Mouse (Mus musculus): ENCODE results near the gene Brd4. TPM values are rescaled to one million over a fixed set of nuclear protein-coding genes. Genes with fewer than 3 reads are reported as not detected.

Brd4 gene
- total RNA-seq, 2 experiments from 2014 or later: 14.4 to 116 TPM

DNA sequence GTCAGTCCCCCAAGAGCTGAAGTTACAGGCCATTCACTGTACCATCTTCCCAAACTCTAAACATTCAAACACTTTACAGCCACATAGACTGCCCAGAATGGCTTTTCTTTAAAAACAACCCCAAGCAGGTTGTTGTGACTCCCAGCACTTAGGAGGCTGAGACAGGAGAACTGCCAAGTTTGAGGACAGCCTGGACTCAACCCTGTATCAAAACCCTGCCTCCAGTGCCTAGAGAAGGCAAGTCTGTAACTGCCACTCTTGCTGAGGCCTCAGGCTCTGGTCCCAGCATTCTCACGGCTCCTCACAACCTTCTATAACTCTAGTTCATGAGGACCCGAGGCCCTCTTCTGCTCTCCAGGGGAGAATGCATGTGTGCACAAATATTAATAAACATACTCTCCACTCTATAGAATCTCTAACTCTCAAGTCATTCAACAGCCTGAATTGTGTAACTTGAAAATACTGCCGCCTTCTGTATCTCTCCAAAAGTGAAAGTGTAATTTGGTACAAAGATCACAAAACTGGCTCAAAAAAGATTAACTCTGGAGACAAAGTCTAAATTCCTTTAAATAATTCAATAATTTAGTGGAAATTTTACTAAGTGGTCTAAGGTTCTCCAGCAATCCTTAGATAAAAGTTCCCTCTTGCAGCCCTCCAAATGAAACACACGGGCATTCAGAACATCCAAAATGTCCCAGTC is 2.8 kb downstream of the Brd4 start:
- no peak for ATAC-seq (replicated peaks; ENCODE audit: poor library complexity, severe bottlenecking)

GRCm38 (mm10) chr17:32281126-32281525 is 3.4 kb downstream of the Brd4 start:
- no peak for ATAC-seq (replicated peaks; ENCODE audit: poor library complexity, severe bottlenecking)

DNA sequence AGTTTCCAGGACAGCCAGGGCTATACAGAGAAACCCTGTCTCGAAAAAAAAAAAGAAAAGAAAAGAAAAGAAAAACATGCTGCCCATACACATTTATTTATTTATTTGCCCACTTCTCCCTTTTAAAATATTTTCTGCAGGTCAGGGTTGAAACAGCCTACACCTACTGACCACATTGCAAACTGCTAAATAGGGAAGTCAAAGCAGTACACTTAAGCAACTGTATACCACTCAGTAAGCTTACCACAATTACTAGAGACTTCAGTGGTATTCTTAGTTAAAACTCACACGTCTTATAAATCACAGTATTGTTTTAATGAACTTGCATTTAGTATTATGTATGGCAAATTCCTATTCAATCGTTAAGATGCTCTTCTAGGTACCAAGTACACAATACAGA is 3.9 kb downstream of the Brd4 start:
- peak; percentile 57 for ATAC-seq (replicated peaks; ENCODE audit: poor library complexity, severe bottlenecking)

DNA sequence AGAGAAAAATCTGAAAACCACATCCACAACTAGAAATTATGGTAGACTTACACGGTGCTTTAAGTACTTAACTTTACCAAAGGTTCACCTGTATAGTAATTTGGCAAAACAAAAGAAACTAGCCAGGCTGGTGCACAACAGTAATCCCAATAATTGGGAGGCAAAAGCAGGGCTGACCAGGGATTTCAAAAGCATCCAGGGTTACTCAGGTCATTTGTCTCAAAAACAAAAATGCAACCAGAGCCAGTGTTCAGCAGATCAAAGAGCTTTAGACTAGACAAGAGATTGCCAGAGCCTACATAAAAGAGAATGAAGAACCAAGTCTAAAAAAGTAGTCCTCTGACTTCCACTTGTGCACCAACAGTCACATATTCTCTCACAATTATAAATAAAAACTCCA is 7.3 kb downstream of the Brd4 start:
- ATAC-seq (replicated peaks; ENCODE audit: poor library complexity, severe bottlenecking): no peak

DNA sequence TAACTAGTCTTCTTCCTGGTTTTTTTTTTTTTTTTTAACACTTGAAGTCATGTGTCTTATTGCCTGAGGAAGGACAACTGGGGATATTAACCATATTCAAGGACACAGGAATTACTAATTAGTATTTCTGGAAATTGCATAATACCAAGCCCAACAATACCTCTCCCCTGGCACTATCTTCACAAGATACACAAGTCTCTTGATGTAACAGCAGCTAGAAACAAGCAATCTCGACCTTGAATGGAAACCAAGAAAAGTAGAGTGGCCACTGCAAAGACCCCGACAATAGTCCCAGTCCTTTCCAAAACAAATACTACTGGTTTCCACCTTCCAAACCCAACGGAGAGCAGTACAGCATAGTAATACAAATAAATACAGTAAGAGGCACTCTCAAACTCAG is 9.0 kb downstream of the Brd4 start:
- peak; percentile 62 for ATAC-seq (replicated peaks; ENCODE audit: poor library complexity, severe bottlenecking)

DNA sequence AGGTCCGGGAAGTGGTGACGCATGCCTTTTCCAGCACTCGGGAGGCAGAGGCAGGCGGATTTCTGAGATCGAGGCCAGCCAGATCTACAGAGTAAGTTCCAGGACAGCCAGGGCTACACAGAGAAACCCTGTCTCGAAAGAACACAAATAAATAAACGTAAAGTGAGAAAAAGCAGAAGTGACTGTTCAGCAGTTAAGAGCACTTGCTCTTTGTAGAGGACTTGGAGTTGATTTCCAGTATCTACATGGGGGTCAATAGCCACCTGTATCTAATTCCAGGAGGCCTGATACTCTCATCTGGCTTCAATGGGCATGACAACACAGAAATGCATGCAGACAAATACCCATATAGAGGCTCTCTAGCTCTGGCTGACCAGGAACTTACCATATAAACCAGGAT is 15.4 kb downstream of the Brd4 start:
- peak; percentile 14; the same call in 1 of the 2 replicates for ATAC-seq (replicated peaks; ENCODE audit: poor library complexity, severe bottlenecking)

DNA sequence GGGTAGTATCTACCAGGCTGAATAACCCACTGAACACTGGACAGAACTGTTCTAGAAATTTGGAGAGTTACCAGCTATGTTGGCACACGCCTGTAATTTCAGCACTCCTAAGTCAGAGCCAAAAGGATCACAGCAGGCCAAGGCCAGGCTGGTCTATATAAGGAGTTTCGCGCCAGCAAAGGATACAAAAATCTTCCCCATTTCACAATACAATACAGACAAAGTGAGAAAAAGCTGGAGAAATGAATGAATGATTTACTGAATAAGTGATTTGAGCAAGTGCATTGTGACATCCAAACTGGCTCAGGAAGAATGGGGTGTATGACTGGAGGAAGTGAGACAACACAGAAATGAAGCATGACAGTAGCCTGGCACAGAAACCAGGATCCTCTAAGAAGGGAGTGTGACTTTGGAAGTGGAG is 16.0 kb downstream of the Brd4 start:
- ATAC-seq (replicated peaks; ENCODE audit: poor library complexity, severe bottlenecking): peak; percentile 91

- no peak for ATAC-seq (replicated peaks; ENCODE audit: poor library complexity, severe bottlenecking)
Measured at GRCm38 (mm10) chr17:32268096-32268495, 16.4 kb downstream of the Brd4 start.

DNA sequence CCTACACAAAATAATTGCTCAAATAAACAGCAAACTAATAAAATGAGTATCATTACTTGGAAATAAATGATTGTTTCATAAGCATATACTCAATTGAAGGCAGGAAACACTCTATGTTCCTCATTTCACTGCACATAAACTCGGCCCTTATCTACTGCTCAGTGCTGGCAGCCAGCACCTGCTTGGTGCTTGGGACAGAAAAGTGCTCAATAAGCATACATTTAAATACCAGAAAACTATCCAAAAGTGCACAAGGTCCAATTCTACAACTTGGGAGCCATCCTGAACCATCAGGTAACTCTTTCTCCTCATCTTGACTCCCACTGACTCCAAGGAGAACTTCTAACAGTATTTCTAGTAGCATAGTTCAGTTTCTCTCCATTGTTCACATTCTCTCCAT is 16.9 kb downstream of the Brd4 start:
- ATAC-seq (replicated peaks; ENCODE audit: poor library complexity, severe bottlenecking): peak; percentile 49; the same call in 1 of the 2 replicates

GRCm38 (mm10) chr17:32263672-32264071 is 20.9 kb downstream of the Brd4 start:
- no peak for ATAC-seq (replicated peaks; ENCODE audit: poor library complexity, severe bottlenecking)

GRCm38 (mm10) chr17:32262831-32263559 is 21.5 kb downstream of the Brd4 start:
- ATAC-seq (replicated peaks; ENCODE audit: poor library complexity, severe bottlenecking): no peak

GRCm38 (mm10) chr17:32258869-32259268 is 25.7 kb downstream of the Brd4 start:
- ATAC-seq (replicated peaks; ENCODE audit: poor library complexity, severe bottlenecking): no peak

DNA sequence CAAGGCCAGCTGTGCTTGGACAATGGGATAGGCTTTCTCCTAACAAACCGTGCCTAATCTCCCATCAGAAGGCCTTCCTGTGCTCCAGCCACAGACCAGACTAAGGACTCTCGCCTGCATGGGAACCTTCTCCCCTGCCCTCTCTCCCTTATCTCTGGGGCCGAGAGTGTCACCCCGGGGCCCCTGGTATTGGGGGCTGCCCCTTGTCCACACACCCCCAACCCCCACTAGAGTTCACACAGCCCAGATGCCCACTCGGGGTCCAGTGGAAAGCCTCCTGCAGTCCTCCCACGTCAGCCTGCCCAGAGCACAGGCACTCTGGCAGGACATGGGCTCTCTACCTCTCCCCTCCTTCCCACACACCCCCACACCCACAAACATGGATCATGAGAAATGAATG is 26.6 kb downstream of the Brd4 start:
- ATAC-seq (replicated peaks; ENCODE audit: poor library complexity, severe bottlenecking): no peak

DNA sequence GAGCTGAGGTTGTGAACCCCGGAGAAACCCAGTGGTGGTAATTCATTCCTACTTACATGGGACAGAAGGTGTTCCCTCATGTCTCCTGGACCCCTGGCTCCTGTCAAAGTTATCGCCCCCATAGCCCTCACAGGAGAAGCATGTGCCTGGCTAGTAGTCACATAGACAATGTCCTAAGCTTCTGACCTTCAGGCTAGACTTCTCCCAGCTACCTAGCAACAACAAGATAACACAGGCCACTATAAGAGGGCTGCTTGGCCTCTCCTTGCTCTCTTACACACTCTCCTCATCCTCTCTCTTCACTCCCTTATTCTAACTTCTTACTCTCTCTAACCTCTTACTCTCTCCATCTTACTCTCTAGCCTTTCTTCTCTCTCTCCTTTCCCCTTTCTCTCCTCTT is 27.1 kb downstream of the Brd4 start:
- no peak for ATAC-seq (replicated peaks; ENCODE audit: poor library complexity, severe bottlenecking)

- ATAC-seq (replicated peaks; ENCODE audit: poor library complexity, severe bottlenecking): no peak
Measured at GRCm38 (mm10) chr17:32256896-32257295, 27.6 kb downstream of the Brd4 start.

DNA sequence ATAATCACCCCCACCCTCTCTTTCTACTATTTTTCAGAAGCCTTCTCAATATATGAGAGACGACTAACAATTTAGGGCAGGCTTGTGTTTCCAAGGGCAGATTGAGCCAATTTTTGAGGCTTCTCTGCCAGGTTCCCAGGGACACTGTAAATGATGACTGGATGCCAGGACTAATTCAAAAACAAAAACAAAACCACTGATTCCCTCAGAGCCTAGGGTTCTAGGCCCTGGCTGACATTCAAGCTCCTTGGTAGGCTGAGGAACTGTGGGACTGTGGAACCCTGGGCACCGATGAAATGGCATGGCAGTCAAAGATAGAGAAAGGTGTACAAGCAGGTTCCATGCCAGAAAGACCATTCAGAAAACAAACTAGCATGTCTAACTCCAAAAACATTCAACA is 31.3 kb downstream of the Brd4 start:
- ATAC-seq (replicated peaks; ENCODE audit: poor library complexity, severe bottlenecking): no peak

GRCm38 (mm10) chr17:32251827-32252470 is 32.6 kb downstream of the Brd4 start:
- peak; percentile 67; the same call in 1 of the 2 replicates for ATAC-seq (replicated peaks; ENCODE audit: poor library complexity, severe bottlenecking)

GRCm38 (mm10) chr17:32250066-32250465 is 34.5 kb downstream of the Brd4 start:
- no peak for ATAC-seq (replicated peaks; ENCODE audit: poor library complexity, severe bottlenecking)

- no peak for ATAC-seq (replicated peaks; ENCODE audit: poor library complexity, severe bottlenecking)
Measured at GRCm38 (mm10) chr17:32248192-32248591, 36.3 kb downstream of the Brd4 start.

DNA sequence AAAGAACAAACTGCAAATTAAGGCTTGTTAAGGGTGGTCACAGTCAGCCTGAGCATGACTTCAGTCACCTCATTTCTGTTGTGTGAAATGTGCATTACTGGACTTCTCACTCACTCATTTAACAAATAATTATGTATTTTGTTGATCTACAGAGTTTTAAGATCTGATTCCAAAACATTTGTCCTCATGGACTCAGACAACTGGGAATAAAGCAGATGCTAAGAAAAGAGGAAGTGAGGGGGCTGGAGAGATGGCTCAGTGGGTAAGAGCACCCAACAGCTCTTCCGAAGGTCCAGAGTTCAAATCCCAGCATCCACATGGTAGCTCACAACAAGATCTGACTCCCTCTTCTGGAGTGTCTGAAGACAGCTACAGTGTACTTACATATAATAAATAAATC is 36.9 kb downstream of the Brd4 start:
- ATAC-seq (replicated peaks; ENCODE audit: poor library complexity, severe bottlenecking): no peak

- ATAC-seq (replicated peaks; ENCODE audit: poor library complexity, severe bottlenecking): no peak
Measured at GRCm38 (mm10) chr17:32246117-32246516, 38.4 kb downstream of the Brd4 start.

Measured in granulocyte monocyte progenitor cell, adult 5-6 weeks (primary cell).